Mouse (Mus musculus) kidney, postnatal 25 days (tissue): ENCODE results near the gene Dot1l.
A peak's percentile ranks its signal among the peaks of the same experiment; 100 is the strongest.

ENCODE experiments used
- DNase-seq, 2 experiments: peaks; one replicate each; pipeline ENCODE4 v3.0.0; 2021; ENCODE audit warnings: mixed read lengths in 2 of 2

Dot1l gene

GRCm38 (mm10) chr10:80754594-80755290, at the start of gene Dot1l:
TSS of gene Dot1l (plus strand) at chr10:80755206.
- DNase-seq, result peak; percentile 98 to 99

DNA sequence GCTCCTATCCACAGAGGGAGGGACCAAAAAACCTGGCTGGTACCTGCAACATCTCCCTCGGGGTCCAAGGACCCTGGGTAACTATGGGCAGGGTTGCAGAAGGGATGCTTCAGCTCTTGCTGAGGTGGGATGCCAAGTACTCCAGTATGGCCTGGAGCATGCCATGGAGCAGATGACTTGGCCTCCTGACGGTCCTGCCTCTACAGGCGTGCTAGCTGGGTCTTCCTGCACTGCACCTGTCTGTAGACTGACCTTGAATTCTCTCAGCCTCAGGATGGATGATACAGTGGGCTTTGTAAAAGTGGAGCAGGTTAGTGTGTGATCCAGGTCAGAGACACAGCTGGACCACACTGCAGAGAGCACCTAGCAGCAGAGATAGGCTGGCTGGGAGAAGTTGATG, 49.5 kb upstream of the Dot1l start:
- no peak for DNase-seq

GRCm38 (mm10) chr10:80710834-80711233, 44.2 kb upstream of the Dot1l start:
- no peak for DNase-seq

- DNase-seq, result peak; percentile 28 to 43
Measured at GRCm38 (mm10) chr10:80717281-80717680, 37.7 kb upstream of the Dot1l start.

- no peak for DNase-seq
Measured at GRCm38 (mm10) chr10:80727369-80728127, 27.5 kb upstream of the Dot1l start.

DNA sequence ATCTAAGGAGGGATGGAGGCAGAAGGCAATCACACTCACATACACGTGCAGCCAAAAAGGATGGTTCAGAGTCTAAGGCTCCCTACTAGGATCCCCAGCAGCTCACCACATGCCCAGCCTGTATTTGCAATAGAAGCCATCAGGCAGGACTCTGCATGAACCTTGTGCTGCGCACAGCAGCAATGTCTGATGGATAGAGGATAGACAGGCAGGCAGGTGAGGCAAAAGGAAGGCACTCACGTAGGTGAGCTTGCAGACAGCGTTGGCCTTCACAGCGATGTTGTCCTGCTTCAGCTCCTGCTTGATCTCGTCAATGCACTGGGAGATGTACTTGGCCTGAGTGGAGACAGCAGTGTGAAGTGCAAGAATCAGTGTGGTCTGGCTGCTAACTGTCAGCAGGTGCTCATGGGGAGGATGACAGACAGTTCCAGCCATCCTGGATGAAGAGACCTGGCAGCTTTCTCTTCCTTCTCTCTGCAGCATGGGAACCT, 22.4 kb upstream of the Dot1l start:
- no peak for DNase-seq

DNA sequence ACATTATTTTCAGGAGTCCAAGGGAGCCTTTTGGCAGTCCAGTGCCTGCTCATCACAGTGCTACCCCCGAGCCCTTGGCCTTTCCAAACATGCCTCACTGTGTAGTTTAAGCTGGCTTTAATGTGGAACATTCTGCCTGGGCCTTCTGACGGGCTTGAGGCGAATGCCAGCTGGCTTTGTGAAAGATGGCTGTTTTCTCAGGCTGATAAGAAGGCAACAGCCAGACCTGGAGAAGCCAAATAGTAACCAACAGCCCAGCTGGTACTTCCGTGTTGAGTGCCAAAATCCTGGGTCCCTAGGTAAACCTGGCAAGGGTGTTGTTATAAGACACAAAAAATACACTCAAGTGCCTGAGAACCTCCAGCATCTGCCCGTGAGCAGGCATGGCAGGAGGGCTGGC, 18.3 kb upstream of the Dot1l start:
- no peak for DNase-seq

GRCm38 (mm10) chr10:80738657-80739056, 16.3 kb upstream of the Dot1l start:
- no peak for DNase-seq

DNA sequence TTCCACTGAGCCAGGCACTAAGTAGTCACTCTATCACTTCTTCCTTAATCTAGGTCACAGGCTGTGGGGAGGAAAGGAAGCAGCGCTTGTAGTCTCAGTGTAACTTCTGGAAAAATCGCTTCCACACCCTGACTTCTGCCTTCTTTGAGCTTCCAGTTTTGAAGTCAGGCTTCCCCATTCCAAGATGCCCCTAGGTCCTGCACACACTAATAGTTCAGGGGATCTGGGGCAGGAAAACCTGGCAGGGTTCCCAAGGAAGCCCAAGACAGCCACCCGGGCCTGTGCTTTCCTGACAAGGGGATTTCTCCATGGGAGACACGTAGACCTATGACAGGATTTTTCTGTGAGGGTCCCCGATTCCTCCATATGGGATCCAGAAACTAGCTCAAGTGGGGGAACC, 13.9 kb upstream of the Dot1l start:
- peak in 1 of 2 experiments; percentile 42 for DNase-seq

DNA sequence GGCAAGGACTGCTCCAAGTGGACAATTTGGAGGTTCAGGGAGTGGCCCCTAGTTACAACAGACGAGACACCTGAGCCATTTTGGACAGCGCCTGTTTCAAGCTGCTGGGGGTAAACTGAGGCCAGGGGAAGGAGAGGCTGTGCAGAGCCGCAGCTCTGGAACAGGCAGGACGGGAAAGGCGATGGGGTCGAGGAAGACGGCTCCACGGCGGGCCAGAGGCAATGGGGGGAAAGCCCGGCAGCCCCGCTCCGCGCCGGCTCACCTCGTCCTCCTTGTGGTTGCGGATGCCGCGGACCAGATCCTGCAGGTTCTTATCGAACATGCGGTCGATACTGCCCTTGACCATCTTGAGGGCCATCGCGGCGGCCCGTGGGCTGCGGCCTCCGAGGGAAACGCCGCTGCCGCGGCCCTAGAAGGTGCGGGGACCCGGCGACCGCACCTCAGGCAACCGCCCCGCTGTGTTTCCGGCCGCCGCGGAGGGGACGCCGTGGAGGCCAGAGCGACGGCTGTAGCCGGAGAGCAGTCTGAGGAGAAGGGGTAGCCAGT, 13.3 kb upstream of the Dot1l start:
- no peak for DNase-seq

DNA sequence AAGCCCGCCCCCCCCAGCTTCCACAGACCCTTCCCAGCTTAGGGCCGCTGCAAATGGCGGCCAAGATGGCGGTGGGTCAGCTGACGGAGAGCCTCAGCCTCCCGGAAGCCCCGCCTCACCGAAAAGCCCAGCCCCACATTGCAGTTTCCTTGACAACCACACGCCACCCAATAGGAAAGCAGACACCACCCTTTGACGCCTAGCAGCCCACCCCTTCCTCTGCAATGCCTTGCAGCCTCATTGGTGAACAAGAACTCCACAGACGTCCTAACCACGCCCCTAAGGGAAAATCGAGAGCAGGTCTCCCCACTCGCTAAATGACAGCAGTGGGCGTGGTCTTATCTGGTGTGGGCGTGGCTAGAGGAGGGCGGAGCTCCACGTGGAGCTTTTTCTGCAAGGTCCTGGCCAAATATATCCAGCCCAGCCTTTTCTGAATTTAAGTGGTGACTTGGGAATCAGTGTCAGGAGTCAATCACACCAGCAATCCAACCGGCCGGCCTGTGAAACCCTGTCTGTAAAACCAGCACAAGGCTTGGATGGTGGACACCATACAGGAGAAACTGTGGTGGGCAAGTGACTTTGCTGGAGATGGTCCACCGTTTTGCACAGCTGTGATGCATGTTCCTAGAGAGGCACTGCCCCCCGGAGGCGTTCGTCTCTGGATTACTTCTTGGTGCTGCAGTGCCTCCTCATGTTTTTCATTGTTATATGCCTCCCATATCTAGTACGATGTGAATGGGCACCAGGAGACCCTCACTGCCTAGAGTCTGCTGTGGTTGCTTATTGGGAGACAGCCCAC, 12.6 kb upstream of the Dot1l start, which contains the start of gene Ap3d1:
Gene Ap3d1 (minus strand): TSS at position 85 of the 799 bp plus-strand sequence.
- peak; percentile 99 to 100 for DNase-seq

DNA sequence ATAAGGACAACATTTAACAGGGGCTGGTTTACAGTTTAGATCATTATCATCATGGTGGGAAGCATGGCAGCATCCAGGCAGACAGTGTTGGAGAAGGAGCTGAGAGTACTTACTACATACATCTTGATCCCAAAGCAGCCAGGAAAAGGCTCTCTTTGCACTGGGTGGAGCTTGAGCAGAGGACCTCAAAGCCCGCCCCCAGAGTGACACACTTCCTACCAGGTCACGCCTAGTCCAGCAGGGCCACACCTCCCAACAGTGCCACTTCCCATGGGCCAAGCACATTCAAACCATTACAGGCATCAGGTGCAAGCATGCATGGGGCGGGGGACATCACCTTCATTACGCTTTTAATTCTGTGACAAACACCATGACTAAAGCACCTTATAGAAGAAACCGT, 10.7 kb upstream of the Dot1l start:
- DNase-seq, result peak; percentile 78 to 87

- peak; percentile 74 to 83 for DNase-seq
Measured at GRCm38 (mm10) chr10:80747410-80747809, 7.6 kb upstream of the Dot1l start.

- DNase-seq, result peak; percentile 77 to 83
Measured at GRCm38 (mm10) chr10:80748609-80749008, 6.4 kb upstream of the Dot1l start.

- peak; percentile 49 to 76 for DNase-seq
Measured at GRCm38 (mm10) chr10:80751188-80751832, 3.7 kb upstream of the Dot1l start.

DNA sequence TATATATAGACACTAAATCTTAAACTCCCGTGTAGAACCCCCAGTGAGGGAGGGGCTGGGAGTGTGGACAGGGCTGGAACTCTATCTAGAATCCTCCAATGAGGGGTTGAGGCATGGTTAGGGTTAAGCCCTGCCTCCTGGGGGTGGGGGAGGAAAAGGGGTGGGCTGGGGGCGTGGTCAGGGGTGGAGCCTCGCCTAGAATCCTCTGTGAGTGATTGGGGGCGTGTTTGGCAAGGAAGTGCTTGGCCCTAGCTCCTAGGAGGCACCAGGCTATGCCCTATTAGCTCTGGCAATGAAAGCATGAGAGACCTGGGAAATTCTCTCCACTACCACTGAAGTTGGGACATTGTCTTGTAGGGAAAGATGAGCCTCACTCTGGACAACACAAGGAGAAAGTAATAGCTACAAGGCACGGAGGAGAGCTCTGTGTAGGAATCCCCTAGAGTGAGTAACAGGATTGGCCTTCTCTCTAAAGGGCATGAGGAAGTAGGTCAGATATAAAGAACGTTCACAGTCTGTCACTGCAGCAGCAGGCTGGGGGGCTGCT, 2.9 kb upstream of the Dot1l start:
- peak; percentile 89 to 91 for DNase-seq

GRCm38 (mm10) chr10:80755291-80756015, 447 bp downstream of the Dot1l start:
- no peak for DNase-seq

DNA sequence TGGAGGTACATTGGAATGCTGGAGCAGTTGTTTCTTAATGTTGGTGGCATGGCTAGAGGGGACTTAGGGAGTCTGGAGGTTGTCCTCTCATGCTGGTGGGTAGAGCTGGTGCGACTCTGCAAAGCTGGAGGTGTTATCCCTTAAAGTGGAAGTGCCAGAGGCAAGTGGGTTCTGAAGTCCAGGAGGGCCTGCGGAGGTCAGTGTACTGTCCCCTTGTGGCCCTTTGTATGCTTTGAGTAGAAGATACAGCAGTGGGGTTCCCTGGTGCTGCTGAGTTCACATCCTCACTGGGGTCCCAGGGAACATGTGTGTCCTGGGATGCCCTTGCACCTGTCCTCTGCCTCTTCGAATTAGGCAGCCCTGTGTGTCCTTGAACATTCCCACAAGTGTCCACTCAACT, 1.1 kb downstream of the Dot1l start:
- DNase-seq, result peak; percentile 15 to 54

GRCm38 (mm10) chr10:80756509-80756908, 1.5 kb downstream of the Dot1l start:
- DNase-seq, result no peak

- DNase-seq, result no peak
Measured at GRCm38 (mm10) chr10:80756967-80757366, 2.0 kb downstream of the Dot1l start.

- DNase-seq, result peak; percentile 86 to 93
Measured at GRCm38 (mm10) chr10:80757717-80758116, 2.7 kb downstream of the Dot1l start.
